Mouse (Mus musculus) central nervous system, embryonic 11.5 days (tissue): ENCODE measurements around the gene Olfr724. TPM values are rescaled to one million over a fixed set of nuclear protein-coding genes. Genes with fewer than 3 reads are reported as not detected.

Source experiments
- polyA plus RNA-seq: library from polyadenylated mRNA; depleted of rRNA; stranded (reverse); fragments of >200 nt; gene quantifications from 2 replicates; pipeline ENCODE4 v1.2.3, GENCODE M21; 2012; rRNA removed

Gene Olfr724
- not detected in 2 replicates for polyA plus RNA-seq

GRCm38 (mm10) chr14:49963174-49963573 lies at the start of gene Olfr724:
Gene Olfr724 (minus strand): TSS chr14:49963274.

GRCm38 (mm10) chr14:49931687-49932086 lies 31.4 kb downstream of the Olfr724 start, which contains the start of gene Olfr723:
Gene Olfr723 (minus strand): TSS chr14:49931787.

Other genes with a start within 250 kb of the Olfr724 start
- 17.4 and 19.6 TPM in 2 replicates for gene Armh4, start 179.9 kb downstream of the Olfr724 start, polyA plus RNA-seq
- not detected in 2 replicates for gene Olfr722, start 61.3 kb downstream of the Olfr724 start, polyA plus RNA-seq
- not detected in 2 replicates for gene Olfr723, start 31.5 kb downstream of the Olfr724 start, polyA plus RNA-seq
- gene Olfr725, start 77.1 kb upstream of the Olfr724 start, polyA plus RNA-seq, result not detected in 2 replicates
- gene Olfr726, start 127.7 kb upstream of the Olfr724 start, polyA plus RNA-seq, result not detected in 2 replicates
- not detected in 2 replicates for gene Olfr727, start 159.9 kb upstream of the Olfr724 start, polyA plus RNA-seq
- gene Olfr728, start 179.4 kb upstream of the Olfr724 start, polyA plus RNA-seq, result not detected in 2 replicates
- gene Olfr729, start 189.6 kb upstream of the Olfr724 start, polyA plus RNA-seq, result not detected in 2 replicates
- not detected in 2 replicates for gene Olfr730, start 224.9 kb upstream of the Olfr724 start, polyA plus RNA-seq